Mouse (Mus musculus): Measurements from ENCODE around the gene Klb.

The Klb gene

GRCm38 (mm10) chr5:65374746-65375145 is 26.6 kb downstream of the Klb start:
- DNase-seq (ENCODE audit: low spot score in 2 of 2), result no peak

GRCm38 (mm10) chr5:65385704-65386103 is 37.6 kb downstream of the Klb start:
- no peak for DNase-seq (ENCODE audit: low spot score in 2 of 2)

- no peak for DNase-seq (ENCODE audit: low spot score in 2 of 2)
Observed at GRCm38 (mm10) chr5:65387008-65387867, 39.1 kb downstream of the Klb start.

- peak; percentile 99 to 100 for DNase-seq (ENCODE audit: low spot score in 2 of 2)
Observed at GRCm38 (mm10) chr5:65390648-65391644, 42.8 kb downstream of the Klb start, which contains the start of the genes Rpl9 and Lias. Rpl9 (minus strand) TSS chr5:65391444. Lias (plus strand) TSS chr5:65391497.

- no peak for DNase-seq (ENCODE audit: low spot score in 2 of 2)
Observed at GRCm38 (mm10) chr5:65391753-65392152, 43.6 kb downstream of the Klb start.

- DNase-seq (ENCODE audit: low spot score in 2 of 2), result no peak
Observed at GRCm38 (mm10) chr5:65394425-65394824, 46.3 kb downstream of the Klb start.

GRCm38 (mm10) chr5:65401251-65401994 is 53.3 kb downstream of the Klb start:
- DNase-seq (ENCODE audit: low spot score in 2 of 2), result peak; percentile 85 to 88

- no peak for DNase-seq (ENCODE audit: low spot score in 2 of 2)
Observed at GRCm38 (mm10) chr5:65407989-65408388, 59.9 kb downstream of the Klb start.

- DNase-seq (ENCODE audit: low spot score in 2 of 2), result no peak
Observed at GRCm38 (mm10) chr5:65415653-65416458, 67.7 kb downstream of the Klb start.

- no peak for DNase-seq (ENCODE audit: low spot score in 2 of 2)
Observed at GRCm38 (mm10) chr5:65419136-65419535, 71.0 kb downstream of the Klb start.

GRCm38 (mm10) chr5:65420822-65421221 is 72.7 kb downstream of the Klb start:
- DNase-seq (ENCODE audit: low spot score in 2 of 2), result no peak

GRCm38 (mm10) chr5:65422803-65423202 is 74.7 kb downstream of the Klb start:
- DNase-seq (ENCODE audit: low spot score in 2 of 2), result no peak

- DNase-seq (ENCODE audit: low spot score in 2 of 2), result no peak
Observed at GRCm38 (mm10) chr5:65424215-65424614, 76.1 kb downstream of the Klb start.

- no peak for DNase-seq (ENCODE audit: low spot score in 2 of 2)
Observed at GRCm38 (mm10) chr5:65425251-65425650, 77.1 kb downstream of the Klb start.

GRCm38 (mm10) chr5:65428321-65428720 is 80.2 kb downstream of the Klb start:
- DNase-seq (ENCODE audit: low spot score in 2 of 2), result no peak

- DNase-seq (ENCODE audit: low spot score in 2 of 2), result no peak
Observed at GRCm38 (mm10) chr5:65429441-65429840, 81.3 kb downstream of the Klb start.
